Mouse (Mus musculus) forebrain, embryonic 12.5 days (tissue): ENCODE measurements at regions not wholly inside any gene's neighbourhood (a gene's known extent, or its start where the extent isn't known, plus 50 kb on each side); places are given as distances from the start of the nearest gene placed in this dataset.

Experiments used
- ATAC-seq: fragments of 200-750 bp; cut with Nextera tagmentation; 2 replicates; pipeline ENCODE4 v1.8.0; 2017; ENCODE audit warnings: moderate TSS enrichment; ENCODE audit not compliant: low FRiP score
- H3K27ac ChIP-seq: fragments of 300-500 bp; sonication (generic); 2 replicates; pipeline ENCODE4 v1.5.1; 2016; ENCODE audit warnings: mild to moderate bottlenecking
- H3K27me3 ChIP-seq: fragments of 300-500 bp; sonication (generic); 2 replicates; pipeline ENCODE4 v1.6.1; 2016; ENCODE audit warnings: mild to moderate bottlenecking
- H3K36me3 ChIP-seq: fragments of 300-500 bp; sonication (generic); replicated peaks from 2 replicates; pipeline ENCODE4 v1.6.1; 2016; ENCODE audit warnings: mild to moderate bottlenecking
- H3K4me1 ChIP-seq: fragments of 300-500 bp; sonication (generic); 2 replicates; pipeline ENCODE4 v1.6.1; 2016
- H3K4me2 ChIP-seq: fragments of 300-500 bp; sonication (generic); 2 replicates; pipeline ENCODE4 v1.6.1; 2016; ENCODE audit warnings: mild to moderate bottlenecking, moderate library complexity
- H3K4me3 ChIP-seq: fragments of 300-500 bp; sonication (generic); replicated peaks from 2 replicates; pipeline ENCODE4 v1.5.1; 2016; ENCODE audit warnings: mild to moderate bottlenecking
- H3K9ac ChIP-seq: fragments of 300-500 bp; sonication (generic); 2 replicates; pipeline ENCODE4 v1.6.1; 2016; ENCODE audit warnings: mild to moderate bottlenecking
- H3K9me3 ChIP-seq: fragments of 300-500 bp; sonication (generic); 2 replicates; pipeline ENCODE4 v1.6.1; 2016
- WGBS: fragments of 180-500 bp; shearing (Covaris S2); methylation state at CpG from one replicate; pipeline ENCODE4 v1.1.7; 2016; 5-methylcytosine and 5-hydroxymethylcytosine counted together

DNA sequence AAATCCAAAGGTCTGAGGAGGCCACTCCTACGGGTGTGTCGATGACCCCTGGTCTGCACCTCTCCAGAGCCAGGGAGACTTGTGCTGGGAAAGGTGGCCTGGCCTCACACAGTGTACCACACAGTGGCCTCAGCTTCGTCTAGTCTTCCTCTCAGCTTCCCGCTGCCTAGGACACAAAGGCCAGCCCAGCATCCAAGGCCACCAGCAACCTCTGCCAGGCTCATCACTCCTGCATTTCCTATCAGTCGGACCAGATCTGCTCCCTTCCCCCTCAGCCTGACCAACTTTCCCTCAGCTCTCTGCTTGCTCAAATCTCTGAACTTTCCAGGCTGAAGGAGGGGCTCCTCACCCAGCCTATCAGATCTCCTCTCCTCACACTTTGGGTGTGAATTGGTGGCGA is 213.8 kb downstream of the Rplp1 start:
- Histone ChIP-seq H3K9ac (no peak overlapping the region), H3K4me1 (peaks cover 22% of the 10 kb centered on the region), H3K27ac (no peak overlapping the region), H3K36me3 (no peaks in the 10 kb centered on the region), H3K27me3 (peaks cover 42% of the 10 kb centered on the region), H3K4me2 (no peak overlapping the region), H3K4me3 (no peak overlapping the region), H3K9me3 (no peaks in the 10 kb centered on the region)
- no peak for ATAC-seq
- 81% methylated on average over 6 of the region's 6 CpGs for WGBS

DNA sequence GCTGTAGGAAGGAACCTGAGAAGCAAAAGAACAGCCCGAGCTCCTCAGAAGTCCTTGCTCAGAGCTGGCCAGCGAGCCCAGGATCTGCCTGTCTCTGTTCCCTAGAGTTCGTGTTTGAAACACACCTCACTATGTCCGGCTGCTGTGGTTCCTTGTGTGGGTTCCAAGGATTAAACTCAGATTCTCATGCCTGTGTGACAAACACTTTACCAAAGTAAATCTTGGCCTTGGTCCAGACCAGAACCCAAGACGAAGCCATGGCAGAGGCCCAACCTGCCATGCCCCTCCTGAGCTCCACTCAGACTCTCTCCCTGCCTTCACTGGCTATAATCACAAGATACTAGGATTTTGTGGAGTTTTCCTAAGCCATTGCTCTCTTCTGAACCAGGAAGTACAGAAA is 214.7 kb downstream of the Rplp1 start:
- no peak overlapping the region for H3K9ac ChIP-seq
- 86% methylated on average over 5 of the region's 5 CpGs for WGBS
- H3K27ac ChIP-seq: no peak overlapping the region
- no peak overlapping the region for H3K4me3 ChIP-seq
- peaks cover 44% of the 10 kb centered on the region for H3K27me3 ChIP-seq
- ATAC-seq: no peak
- H3K4me2 ChIP-seq: no peak overlapping the region
- peaks cover 27% of the 10 kb centered on the region for H3K4me1 ChIP-seq
- no peaks in the 10 kb centered on the region for H3K36me3 ChIP-seq
- H3K9me3 ChIP-seq: no peaks in the 10 kb centered on the region

DNA sequence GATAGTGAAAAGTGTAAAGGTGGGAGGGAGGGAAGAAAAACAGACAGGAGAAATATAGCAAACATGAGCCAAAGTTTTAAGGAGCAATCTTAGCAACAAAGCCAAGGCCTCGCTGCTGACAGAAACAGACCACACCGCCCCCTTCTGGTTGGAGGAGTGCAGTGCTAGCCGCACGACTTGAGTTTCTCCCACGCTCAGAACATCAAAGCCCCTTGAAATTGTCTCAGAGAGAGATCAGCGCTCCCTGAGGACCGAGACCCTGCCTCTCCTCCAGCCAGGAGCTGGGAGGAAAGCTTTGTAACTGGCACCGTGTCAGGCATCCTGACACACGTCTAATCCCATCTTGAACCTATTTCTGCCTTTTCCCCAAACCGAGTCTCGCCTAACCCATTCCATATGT is 216.4 kb downstream of the Rplp1 start:
- no peak overlapping the region for H3K27ac ChIP-seq
- no peak for ATAC-seq

DNA sequence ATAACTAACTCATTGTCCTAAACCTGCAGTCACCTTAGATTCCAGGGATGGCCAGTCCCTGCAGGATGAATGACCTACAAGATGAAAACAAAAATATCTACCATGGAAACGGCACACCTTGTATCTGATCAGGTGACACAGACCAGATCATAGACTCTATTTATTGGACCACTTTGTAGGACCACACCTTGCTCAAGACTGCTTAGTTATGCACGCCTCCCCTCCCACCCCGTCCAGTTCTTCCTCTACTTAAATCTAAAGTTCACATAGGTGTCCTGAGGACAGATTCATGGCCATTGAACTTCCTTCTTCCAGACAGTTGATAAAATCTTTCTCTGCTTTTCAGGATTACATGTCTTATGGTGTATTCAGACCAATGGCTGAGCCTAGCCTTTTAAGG is 217.5 kb downstream of the Rplp1 start:
- Histone ChIP-seq H3K9me3 (no peaks in the 10 kb centered on the region), H3K36me3 (no peaks in the 10 kb centered on the region), H3K4me2 (no peak overlapping the region), H3K27ac (no peak overlapping the region), H3K4me3 (no peak overlapping the region), H3K9ac (no peak overlapping the region), H3K27me3 (peaks cover 60% of the 10 kb centered on the region), H3K4me1 (peaks cover 17% of the 10 kb centered on the region)
- WGBS: 89% methylated on average over 3 of the region's 3 CpGs
- ATAC-seq: no peak

More for the DNA sequence above, 216.4 kb downstream of the Rplp1 start:
- H3K4me2 ChIP-seq: no peak overlapping the region
- H3K9ac ChIP-seq: no peak overlapping the region
- peaks cover 23% of the 10 kb centered on the region for H3K4me1 ChIP-seq
- peaks cover 57% of the 10 kb centered on the region for H3K27me3 ChIP-seq
- WGBS: 14% methylated on average over 11 of the region's 11 CpGs
- no peaks in the 10 kb centered on the region for H3K36me3 ChIP-seq
- H3K9me3 ChIP-seq: no peaks in the 10 kb centered on the region
- no peak overlapping the region for H3K4me3 ChIP-seq

DNA sequence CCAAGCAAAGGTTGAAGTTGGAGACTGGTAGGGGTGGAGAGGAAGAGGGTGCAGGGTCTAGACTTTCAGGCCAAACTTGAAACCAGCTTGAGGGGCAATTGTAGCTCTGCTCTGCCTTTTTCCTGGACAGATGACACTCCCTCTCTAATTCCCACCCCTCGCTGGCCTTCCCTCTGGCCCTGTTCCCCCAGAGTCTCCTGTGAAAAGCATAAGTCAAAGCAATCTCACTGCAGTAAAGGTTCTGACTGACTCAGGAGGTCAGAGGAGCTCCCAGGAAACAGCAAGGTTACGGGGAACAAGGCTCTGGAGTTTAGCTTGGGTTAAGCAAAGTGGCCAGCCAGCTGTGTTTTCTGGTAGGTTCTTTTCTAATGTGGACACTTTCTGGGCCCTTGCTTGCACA is 218.5 kb downstream of the Rplp1 start:
- ATAC-seq: no peak
- Histone ChIP-seq H3K4me1 (peaks cover 17% of the 10 kb centered on the region), H3K9ac (no peak overlapping the region), H3K4me3 (no peak overlapping the region), H3K27ac (no peak overlapping the region), H3K9me3 (no peaks in the 10 kb centered on the region), H3K27me3 (peaks cover 56% of the 10 kb centered on the region), H3K36me3 (no peaks in the 10 kb centered on the region), H3K4me2 (no peak overlapping the region)
- 76% methylated on average over 2 of the region's 2 CpGs for WGBS

DNA sequence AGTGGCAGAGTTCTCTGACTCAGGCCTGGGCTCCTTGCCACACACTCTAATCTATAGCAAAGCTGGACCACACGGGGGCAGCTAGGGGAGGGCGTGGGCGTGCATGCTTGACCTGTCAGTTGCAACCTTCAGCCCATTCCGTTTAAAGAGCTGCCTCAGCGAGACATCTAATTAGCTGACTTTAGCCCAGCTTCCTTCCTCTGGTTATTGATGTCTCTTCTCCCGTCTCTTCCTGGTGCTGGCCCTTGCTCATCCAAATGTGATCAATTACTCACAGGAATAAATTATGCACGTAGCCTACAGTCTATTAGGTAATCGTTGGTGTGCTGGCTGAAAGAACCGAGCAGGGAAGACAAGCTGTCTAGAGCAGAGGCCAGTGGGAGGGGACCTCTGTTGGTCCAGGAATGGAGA is 219.0 kb downstream of the Rplp1 start:
- peaks cover 56% of the 10 kb centered on the region for H3K27me3 ChIP-seq
- no peak for ATAC-seq
- 10% methylated on average over 9 of the region's 9 CpGs for WGBS

DNA sequence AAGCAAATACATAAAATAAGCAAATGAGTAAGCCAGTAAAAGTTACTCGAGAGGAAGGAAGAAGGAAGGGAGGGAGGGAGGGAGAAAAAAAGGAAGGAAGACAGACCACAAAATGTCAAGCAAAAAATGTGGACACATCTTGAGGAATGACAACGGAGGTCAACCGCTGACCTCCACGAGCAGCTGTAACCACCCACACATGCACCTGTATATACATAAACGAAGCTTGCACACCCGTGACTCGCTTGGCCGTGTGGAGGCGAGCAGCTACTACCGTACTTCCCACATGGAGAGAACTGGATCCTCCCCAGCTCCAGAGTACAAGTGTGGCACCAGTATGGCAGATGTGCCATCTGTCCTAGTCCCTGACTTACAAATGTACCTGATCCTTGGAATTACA is 220.1 kb downstream of the Rplp1 start:
- H3K9ac ChIP-seq: no peak overlapping the region
- no peaks in the 10 kb centered on the region for H3K36me3 ChIP-seq
- 88% methylated on average over 10 of the region's 10 CpGs for WGBS
- H3K27me3 ChIP-seq: peaks cover 49% of the 10 kb centered on the region
- no peaks in the 10 kb centered on the region for H3K9me3 ChIP-seq
- no peak overlapping the region for H3K4me2 ChIP-seq
- H3K4me1 ChIP-seq: peaks cover 23% of the 10 kb centered on the region
- H3K4me3 ChIP-seq: no peak overlapping the region
- no peak overlapping the region for H3K27ac ChIP-seq
- ATAC-seq: no peak

More for the DNA sequence above, 219.0 kb downstream of the Rplp1 start:
- Histone ChIP-seq H3K27ac (no peak overlapping the region), H3K4me2 (no peak overlapping the region), H3K9ac (no peak overlapping the region), H3K9me3 (no peaks in the 10 kb centered on the region), H3K4me1 (peaks cover 17% of the 10 kb centered on the region), H3K4me3 (no peak overlapping the region), H3K36me3 (no peaks in the 10 kb centered on the region)

DNA sequence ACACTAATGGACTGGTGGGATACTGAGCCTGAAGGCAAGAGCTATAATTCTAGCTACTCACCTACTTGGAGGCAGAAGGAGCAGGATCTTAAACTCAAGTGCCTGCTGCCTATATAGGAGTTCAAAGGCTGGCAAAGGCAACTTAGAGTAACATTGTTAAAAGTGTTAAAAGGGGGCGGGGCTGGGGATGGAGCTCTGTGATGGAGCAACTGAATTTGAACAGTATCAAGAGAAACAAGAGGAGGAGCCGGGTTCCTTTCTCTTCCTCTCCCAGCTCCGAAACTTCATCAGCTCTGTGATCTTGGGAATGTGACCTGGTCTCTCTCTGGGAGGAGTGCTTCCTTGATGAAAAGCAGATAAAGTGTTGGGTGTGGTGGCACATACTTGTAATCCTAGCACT is 223.6 kb downstream of the Rplp1 start:
- Histone ChIP-seq H3K4me1 (peaks cover 12% of the 10 kb centered on the region), H3K4me3 (no peak overlapping the region), H3K36me3 (no peaks in the 10 kb centered on the region), H3K4me2 (no peak overlapping the region), H3K9ac (no peak overlapping the region), H3K9me3 (no peaks in the 10 kb centered on the region), H3K27ac (no peak overlapping the region), H3K27me3 (peaks cover 45% of the 10 kb centered on the region)
- WGBS: 78% methylated on average over 3 of the region's 3 CpGs
- ATAC-seq: no peak

DNA sequence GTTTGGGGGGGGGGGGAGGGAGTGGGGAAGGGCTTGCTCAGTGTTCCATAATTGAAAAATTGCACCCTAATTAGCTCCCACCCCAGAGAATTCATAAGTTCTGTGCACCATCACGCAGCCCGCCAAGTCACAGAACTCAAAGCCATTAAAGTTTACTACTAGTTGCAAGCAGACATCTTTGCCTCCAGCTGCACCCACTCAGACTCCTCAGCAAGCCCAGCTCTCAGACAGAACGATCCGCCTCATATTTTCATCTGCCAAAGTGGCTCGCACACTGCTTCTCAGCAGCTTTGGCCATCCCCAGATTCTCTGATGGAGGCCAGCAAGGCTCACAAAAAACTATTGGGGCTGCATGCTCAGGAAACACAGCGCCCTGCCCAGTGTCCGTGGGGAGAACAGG is 224.4 kb downstream of the Rplp1 start:
- Histone ChIP-seq H3K4me1 (peaks cover 6% of the 10 kb centered on the region), H3K4me2 (no peak overlapping the region), H3K27me3 (peaks cover 47% of the 10 kb centered on the region), H3K9ac (no peak overlapping the region), H3K9me3 (no peaks in the 10 kb centered on the region), H3K36me3 (no peaks in the 10 kb centered on the region), H3K27ac (no peak overlapping the region), H3K4me3 (no peak overlapping the region)
- ATAC-seq: no peak
- WGBS: 84% methylated on average over 7 of the region's 7 CpGs

DNA sequence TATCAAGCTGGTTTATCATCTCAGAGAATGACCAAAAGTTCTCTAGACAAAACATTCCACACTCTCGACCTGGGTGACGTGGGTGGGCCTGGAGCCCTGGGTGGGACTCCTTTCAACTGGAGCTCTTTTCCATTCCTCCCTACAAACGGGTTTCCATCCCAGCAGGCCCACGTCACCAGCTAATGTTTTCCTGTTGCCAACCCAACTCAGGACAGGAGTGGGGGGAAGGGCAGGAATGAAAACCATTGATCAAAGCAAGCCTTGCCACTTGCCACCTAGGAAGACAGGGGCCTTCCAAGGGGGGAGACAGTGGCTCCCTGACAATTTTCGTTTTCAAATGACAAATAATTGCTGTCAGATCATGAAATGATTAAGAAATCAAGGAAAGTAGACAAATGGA is 224.8 kb downstream of the Rplp1 start:
- Histone ChIP-seq H3K4me1 (peaks cover 6% of the 10 kb centered on the region; the same call in 1 of the 2 replicates), H3K36me3 (no peaks in the 10 kb centered on the region), H3K4me3 (no peak overlapping the region), H3K9me3 (no peaks in the 10 kb centered on the region), H3K4me2 (no peak overlapping the region), H3K27me3 (peaks cover 45% of the 10 kb centered on the region), H3K9ac (no peak overlapping the region), H3K27ac (no peak overlapping the region)
- no peak for ATAC-seq
- 46% methylated on average over 5 of the region's 5 CpGs for WGBS

DNA sequence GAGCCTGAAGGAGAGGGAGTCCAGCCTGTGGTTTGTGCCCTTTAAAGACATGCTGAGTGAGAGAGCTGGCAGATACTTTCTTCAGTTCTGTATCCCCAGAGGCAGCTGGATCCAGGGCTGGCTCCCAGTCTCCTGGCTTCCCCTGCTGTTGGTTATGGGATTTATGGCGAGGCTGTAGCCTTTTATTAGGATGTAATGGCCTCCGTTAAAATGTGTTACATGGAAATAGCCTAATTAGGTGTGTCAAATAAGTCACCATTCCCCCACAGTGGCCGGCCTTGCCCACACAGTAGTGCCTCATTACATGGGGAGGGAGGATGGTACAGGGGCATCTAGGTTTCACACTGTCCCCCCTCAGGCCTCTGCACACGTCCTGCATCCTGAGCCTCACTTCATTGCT is 230.8 kb downstream of the Rplp1 start:
- Histone ChIP-seq H3K9ac (no peak overlapping the region), H3K4me3 (no peak overlapping the region), H3K36me3 (no peaks in the 10 kb centered on the region), H3K9me3 (no peaks in the 10 kb centered on the region), H3K27ac (no peak overlapping the region), H3K27me3 (peaks cover 24% of the 10 kb centered on the region), H3K4me1 (peaks cover 15% of the 10 kb centered on the region), H3K4me2 (no peak overlapping the region)
- 65% methylated on average over 4 of the region's 4 CpGs for WGBS
- no peak for ATAC-seq

DNA sequence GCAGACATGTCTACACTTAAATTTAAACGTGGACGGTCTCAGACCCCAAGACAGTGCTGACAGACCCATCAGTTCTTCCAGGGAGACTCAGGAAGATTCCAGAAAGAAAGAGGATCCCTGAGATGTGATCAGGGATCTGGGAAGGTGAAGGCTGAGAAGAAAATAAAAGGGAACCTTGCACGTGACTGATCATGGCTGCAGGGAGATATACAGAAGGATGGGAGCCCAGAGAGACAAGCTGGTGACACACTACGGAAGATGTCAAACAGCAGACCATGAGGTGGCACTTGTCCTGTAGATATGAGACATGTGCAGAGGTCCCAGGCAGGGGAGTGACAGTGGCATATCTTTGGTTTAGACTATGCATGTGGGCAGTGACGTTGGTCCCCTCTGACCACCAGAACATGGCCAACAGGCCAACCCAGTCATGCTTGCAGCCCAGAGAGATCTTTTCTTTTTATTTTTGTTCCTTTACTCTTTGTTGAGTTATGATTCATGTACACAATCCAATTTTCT is 231.5 kb downstream of the Rplp1 start:
- H3K4me1 ChIP-seq: peaks cover 15% of the 10 kb centered on the region
- no peak overlapping the region for H3K4me3 ChIP-seq
- H3K4me2 ChIP-seq: no peak overlapping the region
- no peaks in the 10 kb centered on the region for H3K36me3 ChIP-seq
- peaks cover 26% of the 10 kb centered on the region for H3K27me3 ChIP-seq
- no peak overlapping the region for H3K27ac ChIP-seq
- no peak for ATAC-seq
- no peaks in the 10 kb centered on the region for H3K9me3 ChIP-seq
- 91% methylated on average over 5 of the region's 5 CpGs for WGBS
- H3K9ac ChIP-seq: no peak overlapping the region

DNA sequence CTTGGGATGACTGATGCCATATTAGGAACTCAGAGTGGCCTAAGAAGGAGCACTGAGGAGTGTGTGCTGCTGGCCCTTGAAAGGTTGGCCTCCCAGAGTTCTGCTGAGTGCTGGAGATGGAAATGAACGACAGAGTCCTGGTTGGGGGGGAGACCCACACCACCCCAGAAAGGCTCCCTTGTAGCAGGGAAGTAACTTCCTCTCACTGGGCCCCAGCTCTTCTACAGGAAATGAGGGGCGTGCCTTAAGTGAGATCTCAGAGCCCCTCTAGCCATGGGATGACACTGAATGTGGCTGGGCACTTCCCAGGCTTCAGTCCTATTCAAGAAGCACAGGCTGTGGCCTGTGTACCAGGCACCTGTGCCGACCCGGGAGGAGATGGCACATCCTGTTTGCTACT is 232.0 kb downstream of the Rplp1 start:
- no peaks in the 10 kb centered on the region for H3K36me3 ChIP-seq
- no peak overlapping the region for H3K4me3 ChIP-seq
- H3K27ac ChIP-seq: no peak overlapping the region
- H3K4me1 ChIP-seq: peaks cover 16% of the 10 kb centered on the region
- peaks cover 24% of the 10 kb centered on the region for H3K27me3 ChIP-seq
- H3K4me2 ChIP-seq: no peak overlapping the region
- WGBS: 85% methylated on average over 4 of the region's 4 CpGs
- H3K9ac ChIP-seq: no peak overlapping the region
- no peaks in the 10 kb centered on the region for H3K9me3 ChIP-seq
- no peak for ATAC-seq
